Mouse (Mus musculus) brain, embryonic 14.5 days (tissue): Measurements from ENCODE around the gene Kpna7.

ENCODE experiments used
- CTCF ChIP-seq: fragments of 200-500 bp; IDR thresholded peaks from 2 replicates; pipeline ENCODE4 v1.5.1; 2012; ENCODE audit warnings: inconsistent platforms, mild to moderate bottlenecking, moderate library complexity, borderline replicate concordance; ENCODE audit not compliant: insufficient read depth, insufficient read length; ENCODE audit errors: extremely low read depth
- POLR2A ChIP-seq: fragments of 200-500 bp; IDR thresholded peaks from 2 replicates; pipeline ENCODE4 v1.6.1; 2012; ENCODE audit warnings: mild to moderate bottlenecking, inconsistent platforms, borderline replicate concordance; ENCODE audit not compliant: poor library complexity, insufficient read depth, insufficient read length, severe bottlenecking; ENCODE audit errors: extremely low read depth

GRCm38 (mm10) chr5:145114606-145115473 is 31.0 kb upstream of the Kpna7 start:
- no peak for TF ChIP-seq POLR2A
- TF ChIP-seq CTCF: no peak
